Mouse (Mus musculus) myocyte (in vitro differentiated cells): ENCODE measurements around the gene Mtap.

Source experiments
- CEBPB ChIP-seq: IDR thresholded peaks from 2 replicates; pipeline ENCODE4 v1.6.1; 2011; ENCODE audit warnings: mild to moderate bottlenecking, moderate library complexity; ENCODE audit not compliant: poor library complexity, insufficient read depth, severe bottlenecking
- E2F4 ChIP-seq: IDR thresholded peaks from one replicate; pipeline ENCODE4 v1.6.1; 2011; ENCODE audit warnings: mild to moderate bottlenecking, control low read depth, moderate library complexity; ENCODE audit not compliant: insufficient read depth
- MAX ChIP-seq: IDR thresholded peaks from one replicate; pipeline ENCODE4 v1.6.1; 2011; ENCODE audit warnings: low read depth, mild to moderate bottlenecking, control low read depth
- MYOD1 ChIP-seq, 3 experiments: IDR thresholded peaks; one replicate each; pipeline ENCODE4 v1.6.1; 2011; ENCODE audit warnings: control low read depth in 2 of 3, low read depth in 2 of 3, mild to moderate bottlenecking in 2 of 3, moderate library complexity in 1 of 3; ENCODE audit not compliant: insufficient read length in 2 of 3, control insufficient read depth in 1 of 3
- MYOG ChIP-seq, 3 experiments: IDR thresholded peaks; one replicate each; pipeline ENCODE4 v1.6.1; 2011; ENCODE audit warnings: control low read depth in 2 of 3, low read depth in 2 of 3, mild to moderate bottlenecking in 2 of 3; ENCODE audit not compliant: insufficient read length in 2 of 3, control insufficient read depth in 1 of 3, insufficient read depth in 1 of 3
- POLR2A ChIP-seq: IDR thresholded peaks from one replicate; pipeline ENCODE4 v1.6.1; 2011; ENCODE audit warnings: low read depth, mild to moderate bottlenecking, control low read depth, moderate library complexity; ENCODE audit not compliant: insufficient read length
- POLR2AphosphoS2 ChIP-seq: IDR thresholded peaks from one replicate; pipeline ENCODE4 v1.6.1; 2011; ENCODE audit warnings: low read depth, control low read depth; ENCODE audit not compliant: insufficient read length
- SRF ChIP-seq: IDR thresholded peaks from one replicate; pipeline ENCODE4 v1.6.1; 2011; ENCODE audit warnings: low read depth; ENCODE audit not compliant: control insufficient read depth, insufficient read length

DNA sequence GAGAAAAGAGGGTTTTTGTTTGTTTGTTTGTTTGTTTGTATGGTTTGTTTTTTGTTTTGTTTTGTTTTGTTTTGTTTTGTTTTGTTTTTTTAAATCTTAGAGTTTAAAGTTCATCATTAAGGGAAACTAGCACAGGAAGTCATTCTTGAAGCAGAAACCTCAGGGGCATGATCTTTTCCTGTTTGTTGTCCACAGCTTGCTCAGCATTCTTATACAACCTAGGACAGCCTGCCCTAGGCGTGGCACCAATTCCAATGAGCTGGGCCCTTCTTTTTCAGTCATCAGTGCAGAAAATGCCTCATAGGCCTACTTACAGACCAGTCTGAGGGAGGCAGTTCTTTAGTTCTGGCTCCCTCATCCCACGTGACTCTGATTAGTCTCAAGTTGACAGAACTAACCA, 30.4 kb upstream of the Mtap start:
- TF ChIP-seq POLR2A, result no peak
- no peak for TF ChIP-seq MYOG (IDR thresholded peaks at IDR 0.05; ENCODE audit: control insufficient read depth in 1 of 3, insufficient read depth in 1 of 3, insufficient read length in 2 of 3, low read depth in 2 of 3)
- TF ChIP-seq POLR2AphosphoS2, result no peak
- no peak for TF ChIP-seq MYOD1 (IDR thresholded peaks at IDR 0.05; ENCODE audit: control insufficient read depth in 1 of 3, insufficient read length in 2 of 3, low read depth in 2 of 3)
- no peak for TF ChIP-seq CEBPB
- no peak for TF ChIP-seq MAX
- no peak for TF ChIP-seq SRF
- no peak for TF ChIP-seq E2F4
